ENCODE assay signal across 10 mouse cellular contexts in genomic region chr2:170344502-170345409, GRCm38 (mm10).
A peak's percentile ranks its signal among the peaks of the same experiment; 100 is the strongest.
DNase-seq lines count a peak whose midpoint lies in the region; ATAC-seq lines count a peak whose summit lies in the region.
"Had no signal": no experiment of that assay in that cellular context is flagged by ENCODE, and none has a peak within 500 bp of the region (broad histone marks: within the 10 kb centered on the region; RNA-seq: fewer than 3 reads in every experiment).

No protein-coding gene starts in this region.

- peak overlapping the region; percentile 89 for H3K27ac ChIP-seq in embryonic facial prominence, embryonic 13.5 days
- H3K27ac ChIP-seq in neural tube, embryonic 15.5 days (replicated peaks): peak overlapping the region; percentile 51

- H3K9ac ChIP-seq in embryonic facial prominence, embryonic 13.5 days: peak overlapping the region; percentile 16; the same call in 1 of the 2 replicates
- no peak overlapping the region for H3K9ac ChIP-seq in neural tube, embryonic 15.5 days (replicated peaks)

- peaks cover 44% of the 10 kb centered on the region for H3K4me1 ChIP-seq in embryonic facial prominence, embryonic 13.5 days
- peaks cover 35% of the 10 kb centered on the region for H3K4me1 ChIP-seq in neural tube, embryonic 15.5 days

- H3K4me2 ChIP-seq in embryonic facial prominence, embryonic 13.5 days: peak overlapping the region; percentile 43
- H3K4me2 ChIP-seq in neural tube, embryonic 15.5 days: no peak overlapping the region

- DNase-seq in kidney, adult 9 months: peak; percentile 25
- no peak for DNase-seq in kidney, adult 11 months
- peak; percentile 12 to 14 for DNase-seq in kidney, postnatal 36 days
- no peak for DNase-seq in layer of hippocampus, adult 9-11 months
- no peak for DNase-seq in layer of hippocampus, adult 18-20 months (ENCODE audit: low spot score in 2 of 2)
- DNase-seq: right cerebral cortex, adult 18-20 months had no signal

- WGBS in embryonic facial prominence, embryonic 13.5 days: 7% methylated on average over 15 of the region's 18 CpGs
- 15% methylated on average over 18 of the region's 18 CpGs for WGBS in neural tube, embryonic 15.5 days

- no peak for ATAC-seq in embryonic facial prominence, embryonic 13.5 days (ENCODE audit: insufficient number of reproducible peaks, insufficient read depth, low FRiP score, low TSS enrichment, low read depth)
- no peak for ATAC-seq in neural tube, embryonic 15.5 days (ENCODE audit: low FRiP score)
- no peak for ATAC-seq in frontal cortex, adult (ENCODE audit: low TSS enrichment)

- no peaks in the 10 kb centered on the region for H3K36me3 ChIP-seq in embryonic facial prominence, embryonic 13.5 days
- no peaks in the 10 kb centered on the region for H3K36me3 ChIP-seq in neural tube, embryonic 15.5 days

- H3K9me3 ChIP-seq in embryonic facial prominence, embryonic 13.5 days: no peaks in the 10 kb centered on the region
- H3K9me3 ChIP-seq in neural tube, embryonic 15.5 days (replicated peaks): no peaks in the 10 kb centered on the region

- H3K4me3 ChIP-seq in embryonic facial prominence, embryonic 13.5 days: no peak overlapping the region
- H3K4me3 ChIP-seq in neural tube, embryonic 15.5 days (replicated peaks): no peak overlapping the region

- no peaks in the 10 kb centered on the region for H3K27me3 ChIP-seq in embryonic facial prominence, embryonic 13.5 days
- H3K27me3 ChIP-seq in neural tube, embryonic 15.5 days (replicated peaks): 0 out of 2 replicates have a peak, but pooled peaks cover 3% of the 10 kb centered on the region
- H3K27me3 ChIP-seq: Patski had no signal

Comparison
In these comparisons a context has a peak if more than half of its experiments do, and no peak if none do; other contexts are left out.
1. DNase-seq: peak in kidney, adult 9 months (single experiment) and kidney, postnatal 36 days (2 of 2); none in kidney, adult 11 months (single experiment), layer of hippocampus, adult 9-11 months (single experiment) and layer of hippocampus, adult 18-20 months (0 of 2).